Mouse (Mus musculus): ENCODE data around the gene Hunk. TPM values are rescaled to one million over a fixed set of nuclear protein-coding genes. Genes with fewer than 3 reads are reported as not detected.

Hunk gene
- polyA plus RNA-seq, 1 experiment from 2014 or later, result 7.8 TPM

DNA sequence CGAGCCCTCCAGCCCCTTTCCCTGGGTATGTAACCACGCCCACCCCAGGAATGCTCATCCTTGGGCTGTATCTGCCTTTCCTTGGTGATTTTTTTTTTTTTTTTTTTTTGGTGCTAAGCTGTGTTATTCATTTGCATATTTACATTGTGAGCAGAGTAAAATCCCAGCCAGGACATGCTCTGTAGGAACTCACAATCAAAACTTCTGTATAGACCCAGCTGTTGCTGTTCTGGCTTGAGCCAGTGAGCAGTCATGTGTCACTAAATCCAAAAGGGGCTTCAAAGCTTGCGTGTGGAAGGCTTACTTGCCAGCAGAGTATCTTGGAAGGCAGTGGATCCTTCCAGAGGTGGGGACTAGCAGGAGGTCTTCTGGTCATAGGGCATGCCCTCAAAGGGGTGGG, 159.7 kb downstream of the Hunk start:
- 48% methylated on average over 3 of the region's 3 CpGs for WGBS
- Histone ChIP-seq H3K4me2 (replicated peaks) (no peak overlapping the region), H3K27me3 (ENCODE audit: control insufficient read depth, insufficient read depth, low read length) (no peaks in the 10 kb centered on the region), H3K27ac (no peak overlapping the region), H3K9ac (no peak overlapping the region), H3K4me3 (replicated peaks; ENCODE audit: low read length) (no peak overlapping the region), H3K4me1 (replicated peaks; ENCODE audit: control insufficient read depth, insufficient read depth, low read length) (0 out of 2 replicates have a peak, but pooled peaks cover 15% of the 10 kb centered on the region), H3K9me3 (ENCODE audit: control insufficient read depth, low read length) (no peaks in the 10 kb centered on the region), H3K36me3 (replicated peaks; ENCODE audit: control insufficient read depth, insufficient read depth) (no peaks in the 10 kb centered on the region)
- no peak for ATAC-seq (ENCODE audit: low FRiP score)
- DNase-seq (ENCODE audit: low spot score), result no peak

DNA sequence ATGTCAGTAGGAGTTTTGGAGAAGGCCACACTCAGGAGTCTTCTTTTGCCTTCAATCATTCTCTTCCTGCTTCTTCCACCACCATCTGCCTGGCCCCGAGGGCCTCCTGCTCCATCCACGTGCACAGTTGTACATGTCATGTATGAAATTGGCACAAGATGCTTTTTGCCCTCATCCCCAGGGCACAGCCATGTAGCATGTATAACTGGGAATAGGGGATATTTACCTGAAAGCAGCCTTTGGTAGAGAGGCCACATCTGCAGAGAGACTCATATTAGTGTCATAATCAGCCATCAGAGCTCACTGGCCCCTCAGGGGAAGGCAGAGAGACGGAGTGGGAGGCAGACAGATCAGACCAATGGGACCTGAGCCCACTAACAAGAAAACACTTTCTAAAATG, 160.8 kb downstream of the Hunk start:
- DNase-seq (ENCODE audit: low spot score) (no peak), ATAC-seq (ENCODE audit: low FRiP score) (no peak)
- Histone ChIP-seq H3K9me3 (ENCODE audit: control insufficient read depth, low read length) (no peaks in the 10 kb centered on the region), H3K27me3 (ENCODE audit: control insufficient read depth, insufficient read depth, low read length) (no peaks in the 10 kb centered on the region), H3K27ac (no peak overlapping the region), H3K9ac (no peak overlapping the region), H3K4me2 (replicated peaks) (no peak overlapping the region), H3K4me3 (replicated peaks; ENCODE audit: low read length) (no peak overlapping the region), H3K36me3 (replicated peaks; ENCODE audit: control insufficient read depth, insufficient read depth) (no peaks in the 10 kb centered on the region), H3K4me1 (replicated peaks; ENCODE audit: control insufficient read depth, insufficient read depth, low read length) (0 out of 2 replicates have a peak, but pooled peaks cover 15% of the 10 kb centered on the region)
- WGBS, result 63% methylated on average over 3 of the region's 3 CpGs

DNA sequence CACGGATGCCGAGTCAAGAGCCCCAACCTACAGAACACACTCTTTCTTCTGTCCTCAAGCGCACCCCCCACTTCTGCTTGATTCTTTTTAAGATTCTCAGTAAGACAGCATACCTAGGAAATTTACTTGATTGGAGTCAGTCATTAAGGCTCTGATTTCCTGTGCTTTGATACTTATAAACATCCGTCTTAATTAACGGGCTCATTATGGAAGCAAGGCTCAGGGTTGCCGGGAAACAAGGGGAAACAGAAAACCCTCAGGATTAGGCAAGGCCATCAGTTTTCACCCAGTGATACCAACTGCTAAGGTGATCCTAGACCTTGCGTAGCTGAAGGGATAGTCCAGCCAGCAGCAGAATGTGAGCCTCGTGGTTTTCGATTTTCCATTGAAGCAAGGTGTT, 162.2 kb downstream of the Hunk start:
- 0 out of 2 replicates have a peak, but pooled peaks cover 15% of the 10 kb centered on the region for H3K4me1 ChIP-seq (replicated peaks; ENCODE audit: control insufficient read depth, insufficient read depth, low read length)
- WGBS, result 75% methylated on average over 9 of the region's 9 CpGs
- H3K4me2 ChIP-seq (replicated peaks), result no peak overlapping the region
- no peak overlapping the region for H3K9ac ChIP-seq
- H3K27ac ChIP-seq, result no peak overlapping the region
- no peak for ATAC-seq (ENCODE audit: low FRiP score)
- no peak overlapping the region for H3K4me3 ChIP-seq (replicated peaks; ENCODE audit: low read length)
- no peak for DNase-seq (ENCODE audit: low spot score)
- no peaks in the 10 kb centered on the region for H3K9me3 ChIP-seq (ENCODE audit: control insufficient read depth, low read length)
- no peaks in the 10 kb centered on the region for H3K36me3 ChIP-seq (replicated peaks; ENCODE audit: control insufficient read depth, insufficient read depth)
- no peaks in the 10 kb centered on the region for H3K27me3 ChIP-seq (ENCODE audit: control insufficient read depth, insufficient read depth, low read length)

Other genes with a start within 250 kb of the Hunk start
- 23.8 and 27.2 TPM in 2 replicates for gene Tiam1, start 242.2 kb upstream of the Hunk start, polyA plus RNA-seq (2014; fragmentation: Nextera tagmentation; extraction: Ambion mirVana)
- 980 and 1,077 TPM in 2 replicates for gene Sod1, start 165.3 kb upstream of the Hunk start, polyA plus RNA-seq (2014; fragmentation: Nextera tagmentation; extraction: Ambion mirVana)
- 24.4 and 26.2 TPM in 2 replicates for gene Scaf4, start 101.5 kb upstream of the Hunk start, polyA plus RNA-seq (2014; fragmentation: Nextera tagmentation; extraction: Ambion mirVana)

All from hindbrain, embryonic 14.5 days (tissue).